Mouse (Mus musculus): ENCODE results near the gene Cttnbp2. TPM values are rescaled to one million over a fixed set of nuclear protein-coding genes. Genes with fewer than 3 reads are reported as not detected.

Cttnbp2 gene
- total RNA-seq, 2 experiments from 2014 or later = 2.1 to 2.7 TPM

DNA sequence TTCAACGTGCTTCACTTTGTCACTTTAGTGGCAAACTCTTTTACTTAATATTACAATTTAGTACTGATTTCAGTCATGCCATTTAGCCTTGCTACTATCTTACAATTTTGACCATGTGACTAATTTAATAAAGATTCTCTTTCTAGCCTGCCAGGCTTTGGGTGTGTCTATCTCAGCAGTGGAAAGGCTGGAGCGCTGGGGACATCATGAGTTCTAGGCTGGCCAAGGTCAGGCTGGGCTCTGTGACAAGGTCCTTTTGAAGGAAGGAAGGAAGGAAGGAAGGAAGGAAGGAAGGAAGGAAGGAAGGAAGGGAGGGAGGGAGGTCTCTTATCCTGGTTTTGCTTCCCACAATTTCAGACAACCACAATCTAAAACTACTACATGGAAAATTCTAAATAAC lies 39.7 kb downstream of the Cttnbp2 start:
- no peak for DNase-seq
- intact Hi-C loops (cut with DNase I; ENCODE audit: low total_unique reads) = no loop called here

GRCm38 (mm10) chr6:18474541-18474940 lies 40.1 kb downstream of the Cttnbp2 start:
- no peak for DNase-seq
- intact Hi-C loops (cut with DNase I; ENCODE audit: low total_unique reads) = no loop called here

- intact Hi-C loops (cut with DNase I; ENCODE audit: low total_unique reads) = no loop called here
- no peak for DNase-seq
Measured at GRCm38 (mm10) chr6:18469206-18469605, 45.4 kb downstream of the Cttnbp2 start.

GRCm38 (mm10) chr6:18467777-18468176 lies 46.9 kb downstream of the Cttnbp2 start:
- DNase-seq = no peak
- intact Hi-C loops (cut with DNase I; ENCODE audit: low total_unique reads) = no loop called here

DNA sequence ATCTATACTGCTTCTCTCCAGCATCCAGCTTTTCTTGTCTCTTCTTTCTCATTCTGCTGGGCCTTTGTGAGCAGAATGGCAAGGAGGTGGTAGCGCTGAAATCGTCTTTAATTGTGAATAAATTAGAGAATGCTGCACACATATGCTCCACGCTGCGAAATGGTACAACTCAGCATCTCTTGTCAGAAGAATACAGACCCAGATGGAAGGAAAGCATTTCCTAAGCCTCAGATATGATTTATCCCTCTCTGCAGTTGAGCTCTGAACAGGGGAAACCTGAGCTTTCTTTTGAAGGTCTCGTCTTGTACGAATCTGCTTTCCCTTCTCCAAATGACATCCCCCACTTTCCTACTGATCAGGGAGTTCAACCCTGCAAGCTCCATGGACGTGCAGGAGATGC lies 48.4 kb downstream of the Cttnbp2 start:
- no peak for DNase-seq
- intact Hi-C loops (cut with DNase I; ENCODE audit: low total_unique reads) = no loop called here

DNA sequence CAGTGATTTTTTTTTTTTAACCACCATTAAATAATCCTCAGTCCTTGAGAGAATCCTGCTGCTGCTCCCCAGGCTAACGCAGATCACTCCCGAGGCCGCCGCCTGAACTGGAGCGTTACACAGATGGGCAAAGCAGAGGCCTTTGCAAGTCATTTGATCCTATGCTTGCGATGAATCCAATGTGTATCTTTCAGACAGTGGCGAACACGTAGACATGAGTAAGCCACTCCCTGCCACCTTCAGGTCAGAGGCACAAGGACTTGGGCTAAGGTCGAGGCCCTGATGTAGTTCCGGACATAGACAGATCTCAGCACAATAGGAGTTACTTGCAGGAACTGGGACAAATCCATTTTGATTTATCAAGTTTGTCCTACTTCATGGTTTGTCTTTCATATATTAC lies 49.0 kb downstream of the Cttnbp2 start:
- intact Hi-C loops (cut with DNase I; ENCODE audit: low total_unique reads) = no loop called here
- no peak for DNase-seq

GRCm38 (mm10) chr6:18459657-18460056 lies 55.0 kb downstream of the Cttnbp2 start:
- no peak for DNase-seq
- intact Hi-C loops (cut with DNase I; ENCODE audit: low total_unique reads) = no loop called here

DNA sequence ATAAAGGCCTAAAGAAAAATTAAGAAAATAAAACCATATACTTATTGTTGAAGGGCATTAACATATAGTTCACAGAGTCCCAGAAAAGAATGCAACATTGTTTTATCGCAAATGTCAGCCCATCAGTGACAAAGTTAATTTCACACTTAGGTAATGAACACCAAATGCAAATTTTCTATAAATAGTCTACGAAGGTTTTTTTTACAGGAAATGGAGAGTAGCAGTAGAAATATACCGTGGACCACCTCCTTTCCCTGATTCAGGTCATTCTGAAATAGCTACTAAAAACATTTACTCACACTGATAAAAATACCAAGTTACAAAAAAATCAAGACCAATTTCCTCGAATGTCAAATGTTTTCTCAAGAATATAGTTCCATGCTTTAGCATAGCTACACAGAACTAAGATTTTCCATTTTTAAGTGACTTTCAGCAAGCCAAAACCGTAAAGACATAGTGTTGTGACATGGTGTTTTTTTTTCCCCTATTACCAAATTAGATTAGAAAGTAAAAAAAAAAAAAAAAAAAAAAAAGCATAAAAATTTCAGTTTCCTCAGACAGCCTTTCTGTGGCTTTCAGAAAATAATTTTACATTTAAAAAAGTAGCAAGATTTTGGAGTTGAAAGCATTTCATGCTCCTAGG lies 64.0 kb downstream of the Cttnbp2 start:
- intact Hi-C loops (cut with DNase I; ENCODE audit: low total_unique reads) = no loop called here
- DNase-seq = no peak

- intact Hi-C loops (cut with DNase I; ENCODE audit: low total_unique reads) = no loop called here
- no peak for DNase-seq
Measured at GRCm38 (mm10) chr6:18448078-18448477, 66.6 kb downstream of the Cttnbp2 start.

GRCm38 (mm10) chr6:18446917-18447316 lies 67.7 kb downstream of the Cttnbp2 start:
- intact Hi-C loops (cut with DNase I; ENCODE audit: low total_unique reads) = no loop called here
- no peak for DNase-seq

DNA sequence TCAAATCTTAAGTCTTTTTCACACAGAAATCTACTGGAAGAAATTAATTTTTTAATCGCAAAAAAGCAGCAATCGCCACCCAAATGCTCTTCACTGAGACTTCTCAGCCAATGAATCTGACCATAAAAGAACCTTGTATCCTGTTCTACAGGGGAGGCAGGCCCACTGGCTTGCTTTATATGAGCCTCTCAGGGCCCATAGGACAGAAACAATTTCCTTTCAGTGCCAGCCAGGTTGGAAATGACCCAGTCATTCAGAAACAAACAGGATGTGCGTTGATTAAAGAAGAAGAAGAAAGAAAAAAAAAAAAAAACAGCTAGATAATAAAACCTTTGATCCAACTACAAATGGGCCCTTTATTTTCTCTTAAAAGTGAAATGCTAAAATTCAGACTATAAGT lies 68.3 kb downstream of the Cttnbp2 start:
- intact Hi-C loops (cut with DNase I; ENCODE audit: low total_unique reads) = no loop called here
- DNase-seq = no peak

GRCm38 (mm10) chr6:18445747-18446146 lies 68.9 kb downstream of the Cttnbp2 start:
- DNase-seq = no peak
- intact Hi-C loops (cut with DNase I; ENCODE audit: low total_unique reads) = no loop called here

DNA sequence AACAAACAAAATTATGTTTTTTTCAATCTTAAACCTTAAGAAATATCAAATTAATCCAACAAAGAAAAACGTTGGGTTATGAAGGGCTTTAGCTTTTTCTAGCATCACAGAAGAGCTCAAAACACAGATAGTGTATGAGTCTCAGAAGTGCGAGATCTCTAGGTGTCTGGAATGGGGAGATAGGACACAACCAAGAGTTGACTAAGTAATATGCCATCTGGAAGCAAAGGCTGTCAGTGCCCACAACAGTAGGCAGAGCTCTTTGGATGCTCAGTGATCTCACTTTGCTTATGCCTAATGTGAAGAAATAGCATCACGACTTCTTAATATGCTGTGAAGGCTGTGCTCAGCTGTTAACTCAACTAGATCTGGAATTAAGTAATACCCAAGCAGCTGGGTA lies 72.3 kb downstream of the Cttnbp2 start:
- intact Hi-C loops (cut with DNase I; ENCODE audit: low total_unique reads) = no loop called here
- DNase-seq = no peak

DNA sequence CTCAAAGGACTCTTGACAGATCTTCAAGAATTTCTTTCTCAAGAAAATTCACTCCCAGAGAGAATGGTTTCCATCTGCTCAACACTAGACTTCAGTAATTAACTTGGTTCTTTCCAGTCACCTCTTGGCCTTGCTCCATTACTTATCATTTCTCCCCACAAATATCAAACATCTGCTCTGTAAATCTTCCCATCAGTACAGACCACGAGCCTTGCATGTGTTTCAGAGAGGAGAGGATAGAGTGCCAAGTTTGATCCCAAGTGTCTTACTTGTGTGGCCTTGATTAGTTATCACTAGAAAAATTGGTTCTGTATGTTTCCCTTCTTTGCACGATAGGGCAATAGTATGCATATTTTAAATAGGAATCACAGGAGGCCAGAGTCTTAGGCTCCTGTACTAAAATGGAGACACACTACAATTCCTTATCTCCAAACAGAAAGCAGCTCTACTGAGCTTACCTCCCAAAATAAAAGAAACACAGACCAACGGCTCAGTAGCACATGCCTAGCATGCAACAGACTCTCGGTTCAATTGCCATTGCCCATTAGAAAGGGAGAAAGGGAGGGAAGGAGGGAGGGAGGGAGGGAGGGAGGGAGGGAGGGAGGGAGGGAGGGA lies 73.6 kb downstream of the Cttnbp2 start:
- intact Hi-C loops (cut with DNase I; ENCODE audit: low total_unique reads) = no loop called here
- no peak for DNase-seq

- intact Hi-C loops (cut with DNase I; ENCODE audit: low total_unique reads) = no loop called here
- no peak for DNase-seq
Measured at GRCm38 (mm10) chr6:18436127-18436812, 78.4 kb downstream of the Cttnbp2 start.

DNA sequence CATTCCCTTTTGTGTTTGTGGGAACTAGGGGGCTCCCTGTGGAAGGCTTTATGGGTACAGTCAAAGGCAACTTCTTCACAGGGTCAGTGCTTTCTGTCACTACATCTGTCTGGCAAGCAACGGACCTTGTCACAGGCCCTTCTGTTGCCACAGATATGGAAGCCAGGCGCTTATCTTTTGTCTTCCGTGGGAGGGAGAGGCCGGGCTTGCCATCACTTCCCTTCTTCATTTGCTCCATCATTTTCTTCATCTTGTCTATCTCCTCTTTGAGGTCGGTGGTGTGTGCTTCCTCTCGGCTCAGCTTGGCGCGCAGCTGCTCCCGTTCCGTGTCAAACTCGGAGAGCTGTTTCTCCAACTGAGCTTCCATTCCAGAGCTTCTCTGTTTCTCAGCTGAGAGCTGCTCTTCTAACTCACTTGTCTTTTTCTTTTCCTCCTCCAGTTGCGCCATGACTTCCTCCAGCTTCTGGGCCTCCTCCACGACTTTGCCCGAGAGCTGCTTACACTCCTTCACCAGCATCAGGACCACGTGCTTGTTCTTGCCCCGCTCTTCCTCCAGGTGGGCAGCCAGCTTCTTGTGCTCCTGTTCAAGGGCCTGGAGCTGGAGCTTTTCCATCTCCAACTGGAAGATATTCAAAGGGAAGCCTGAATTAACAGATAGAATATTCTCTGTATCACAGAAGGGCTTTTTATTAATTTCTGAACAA lies 79.7 kb downstream of the Cttnbp2 start:
- DNase-seq = no peak
- intact Hi-C loops (cut with DNase I; ENCODE audit: low total_unique reads) = no loop called here

DNA sequence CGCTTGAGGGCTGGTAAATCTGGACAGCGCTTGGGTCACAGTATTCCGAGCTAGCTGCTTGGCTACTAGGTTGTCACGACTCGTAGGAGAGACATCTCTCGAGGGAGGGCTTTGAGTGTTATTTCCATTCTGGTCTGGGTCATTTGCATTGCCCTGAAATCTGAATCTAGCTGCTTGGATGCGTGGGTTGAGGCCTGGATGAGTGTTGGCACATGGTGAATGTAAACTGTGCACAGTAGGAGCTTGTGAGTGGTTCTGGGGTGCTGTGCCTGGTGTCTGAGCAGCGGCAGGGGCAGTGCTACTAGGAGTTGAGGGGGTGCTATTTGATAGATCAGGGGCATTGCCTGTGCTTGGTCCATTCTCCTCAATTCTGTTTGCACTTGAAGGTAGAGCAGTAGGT lies 80.3 kb downstream of the Cttnbp2 start:
- intact Hi-C loops (cut with DNase I; ENCODE audit: low total_unique reads) = no loop called here
- no peak for DNase-seq

GRCm38 (mm10) chr6:18432362-18432761 lies 82.3 kb downstream of the Cttnbp2 start:
- no peak for DNase-seq
- intact Hi-C loops (cut with DNase I; ENCODE audit: low total_unique reads) = no loop called here

- DNase-seq = no peak
- intact Hi-C loops (cut with DNase I; ENCODE audit: low total_unique reads) = no loop called here
Measured at GRCm38 (mm10) chr6:18431891-18432290, 82.8 kb downstream of the Cttnbp2 start.

DNA sequence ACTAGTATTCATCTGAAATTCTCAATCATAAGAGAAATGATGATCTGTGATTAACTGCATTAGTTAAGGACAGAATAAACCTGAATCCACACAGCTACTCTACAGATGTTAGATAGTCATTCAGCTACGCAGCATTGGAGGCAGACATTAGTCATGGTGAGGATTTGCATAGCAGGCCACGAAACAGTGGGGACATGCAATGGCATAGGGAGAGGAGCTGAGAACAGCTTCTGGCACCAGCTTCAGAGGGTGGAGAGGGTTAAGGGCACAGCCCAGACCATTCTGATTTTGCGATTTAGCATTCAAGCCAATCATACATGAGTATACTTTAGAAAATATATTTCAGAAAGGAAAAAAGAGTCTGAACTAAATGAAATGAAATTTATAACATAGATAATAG lies 84.6 kb downstream of the Cttnbp2 start:
- no peak for DNase-seq
- intact Hi-C loops (cut with DNase I; ENCODE audit: low total_unique reads) = no loop called here

DNA sequence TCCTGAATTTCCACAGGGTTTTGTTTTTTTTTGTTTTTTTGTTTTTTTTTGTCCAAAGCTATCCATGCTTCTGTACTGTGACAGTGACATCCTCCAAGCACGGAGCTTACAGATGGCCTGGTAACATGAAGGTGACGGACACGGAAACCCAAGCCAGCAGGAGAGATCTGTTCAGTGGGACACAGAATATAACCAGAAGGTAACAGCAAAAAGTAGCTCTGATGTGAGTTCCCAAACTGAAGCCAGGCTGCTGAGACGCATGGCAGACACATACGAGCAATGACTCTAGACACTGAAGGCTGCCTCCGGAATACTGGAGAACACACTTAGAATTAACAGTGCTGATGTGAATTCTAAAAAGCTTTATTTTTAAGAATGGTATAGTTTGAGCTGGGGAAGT lies 89.8 kb downstream of the Cttnbp2 start:
- no peak for DNase-seq
- intact Hi-C loops (cut with DNase I; ENCODE audit: low total_unique reads) = no loop called here

All from gastrocnemius, postnatal 14 days (tissue).